In genomic region chr5:97223238-97223857, GRCm38 (mm10) we compare ENCODE assay signal across 14 mouse cellular contexts.
DNase-seq lines count a peak whose midpoint lies in the region; ATAC-seq lines count a peak whose summit lies in the region.
"Had no signal": no experiment of that assay in that cellular context is flagged by ENCODE, and none has a peak within 500 bp of the region (broad histone marks: within the 10 kb centered on the region; RNA-seq: fewer than 3 reads in every experiment).

No protein-coding gene starts in this region.

- H3K36me3 ChIP-seq in forebrain, embryonic 14.5 days (ENCODE audit: control insufficient read depth, insufficient read depth, low read length), result no peaks in the 10 kb centered on the region
- no peaks in the 10 kb centered on the region for H3K36me3 ChIP-seq in midbrain, embryonic 10.5 days
- H3K36me3 ChIP-seq in neural tube, embryonic 15.5 days, result no peaks in the 10 kb centered on the region
- no peaks in the 10 kb centered on the region for H3K36me3 ChIP-seq in kidney, embryonic 15.5 days
- H3K36me3 ChIP-seq: liver, embryonic 15.5 days; stomach, embryonic 15.5 days had no signal

- ATAC-seq in forebrain, embryonic 14.5 days, result peak; percentile 56
- ATAC-seq in neural tube, embryonic 15.5 days (ENCODE audit: low FRiP score), result peak; percentile 81
- no peak for ATAC-seq in kidney, embryonic 15.5 days (replicated peaks; ENCODE audit: low FRiP score)

- H3K9me3 ChIP-seq in forebrain, embryonic 14.5 days (replicated peaks; ENCODE audit: control insufficient read depth, low read length), result no peaks in the 10 kb centered on the region
- no peaks in the 10 kb centered on the region for H3K9me3 ChIP-seq in midbrain, embryonic 10.5 days (replicated peaks)
- no peaks in the 10 kb centered on the region for H3K9me3 ChIP-seq in neural tube, embryonic 15.5 days (replicated peaks)
- no peaks in the 10 kb centered on the region for H3K9me3 ChIP-seq in kidney, embryonic 15.5 days (replicated peaks)
- H3K9me3 ChIP-seq: liver, embryonic 15.5 days; stomach, embryonic 15.5 days had no signal

- H3K27ac ChIP-seq in forebrain, embryonic 14.5 days (ENCODE audit: low read depth, low read length), result 0 out of 2 replicates have a peak overlapping the region, but pooled peaks have one; percentile 30
- H3K27ac ChIP-seq in midbrain, embryonic 10.5 days (replicated peaks), result peak overlapping the region; percentile 75
- H3K27ac ChIP-seq in neural tube, embryonic 15.5 days (replicated peaks), result peak overlapping the region; percentile 72
- no peak overlapping the region for H3K27ac ChIP-seq in kidney, embryonic 15.5 days
- H3K27ac ChIP-seq: kidney, postnatal 0 days; liver, embryonic 15.5 days; macrophage; stomach, embryonic 15.5 days had no signal

- WGBS in forebrain, embryonic 14.5 days, result 36% methylated on average over 12 of the region's 12 CpGs
- 57% methylated on average over 12 of the region's 12 CpGs for WGBS in midbrain, embryonic 10.5 days
- WGBS in neural tube, embryonic 15.5 days, result 24% methylated on average over 12 of the region's 12 CpGs
- WGBS in kidney, embryonic 15.5 days, result 83% methylated on average over 12 of the region's 12 CpGs

- peaks cover 4% of the 10 kb centered on the region; the same call in 1 of the 2 replicates for H3K4me1 ChIP-seq in forebrain, embryonic 14.5 days (ENCODE audit: control insufficient read depth, insufficient read depth, low read length)
- H3K4me1 ChIP-seq in midbrain, embryonic 10.5 days, result peaks cover 23% of the 10 kb centered on the region
- H3K4me1 ChIP-seq in neural tube, embryonic 15.5 days, result no peaks in the 10 kb centered on the region; the same call in 1 of the 2 replicates
- no peaks in the 10 kb centered on the region for H3K4me1 ChIP-seq in kidney, embryonic 15.5 days
- H3K4me1 ChIP-seq: liver, embryonic 15.5 days; stomach, embryonic 15.5 days had no signal

- peak overlapping the region; percentile 66 for H3K9ac ChIP-seq in forebrain, embryonic 14.5 days (ENCODE audit: low read length)
- peak overlapping the region; percentile 36 for H3K9ac ChIP-seq in neural tube, embryonic 15.5 days (replicated peaks)
- H3K9ac ChIP-seq in kidney, embryonic 15.5 days, result no peak overlapping the region
- H3K9ac ChIP-seq: liver, embryonic 15.5 days; stomach, embryonic 15.5 days had no signal

- peak overlapping the region; percentile 28 for H3K4me3 ChIP-seq in forebrain, embryonic 14.5 days (ENCODE audit: low read depth, low read length)
- H3K4me3 ChIP-seq in midbrain, embryonic 10.5 days, result peak overlapping the region; percentile 44
- H3K4me3 ChIP-seq in neural tube, embryonic 15.5 days (replicated peaks), result peak overlapping the region; percentile 35
- H3K4me3 ChIP-seq in kidney, embryonic 15.5 days (replicated peaks), result no peak overlapping the region
- H3K4me3 ChIP-seq: liver, embryonic 15.5 days; stomach, embryonic 15.5 days had no signal

- peak overlapping the region; percentile 56 for H3K4me2 ChIP-seq in forebrain, embryonic 14.5 days (ENCODE audit: low read length)
- peak overlapping the region; percentile 56 for H3K4me2 ChIP-seq in neural tube, embryonic 15.5 days
- no peak overlapping the region for H3K4me2 ChIP-seq in kidney, embryonic 15.5 days
- H3K4me2 ChIP-seq: liver, embryonic 15.5 days; stomach, embryonic 15.5 days had no signal

- DNase-seq in retina, adult 2 months (ENCODE audit: low read depth, low spot score), result peak; percentile 6
- no peak for DNase-seq in retina, embryonic 14.5 days (ENCODE audit: low spot score)
- DNase-seq in forebrain, embryonic 14.5 days (ENCODE audit: low spot score), result no peak
- DNase-seq in midbrain, embryonic 10.5 days (ENCODE audit: low spot score), result no peak
- DNase-seq in spleen, adult 12 weeks (ENCODE audit: low spot score), result no peak
- DNase-seq in gastrocnemius, postnatal 10 days, result no peak
- DNase-seq: heart, adult 11 months had no signal

- no peaks in the 10 kb centered on the region for H3K27me3 ChIP-seq in forebrain, embryonic 14.5 days (replicated peaks; ENCODE audit: control insufficient read depth, insufficient read depth, low read length)
- H3K27me3 ChIP-seq in midbrain, embryonic 10.5 days (ENCODE audit: low read depth, poor library complexity, severe bottlenecking), result peaks cover 11% of the 10 kb centered on the region
- H3K27me3 ChIP-seq in neural tube, embryonic 15.5 days (replicated peaks), result no peaks in the 10 kb centered on the region
- H3K27me3 ChIP-seq in kidney, embryonic 15.5 days, result no peaks in the 10 kb centered on the region
- H3K27me3 ChIP-seq: CH12.LX; liver, embryonic 15.5 days; stomach, embryonic 15.5 days had no signal
